Mouse (Mus musculus): Measurements from ENCODE around the gene Fam83g. TPM values are rescaled to one million over a fixed set of nuclear protein-coding genes. Genes with fewer than 3 reads are reported as not detected.

The Fam83g gene
- total RNA-seq, 2 experiments from 2014 or later = not detected

DNA sequence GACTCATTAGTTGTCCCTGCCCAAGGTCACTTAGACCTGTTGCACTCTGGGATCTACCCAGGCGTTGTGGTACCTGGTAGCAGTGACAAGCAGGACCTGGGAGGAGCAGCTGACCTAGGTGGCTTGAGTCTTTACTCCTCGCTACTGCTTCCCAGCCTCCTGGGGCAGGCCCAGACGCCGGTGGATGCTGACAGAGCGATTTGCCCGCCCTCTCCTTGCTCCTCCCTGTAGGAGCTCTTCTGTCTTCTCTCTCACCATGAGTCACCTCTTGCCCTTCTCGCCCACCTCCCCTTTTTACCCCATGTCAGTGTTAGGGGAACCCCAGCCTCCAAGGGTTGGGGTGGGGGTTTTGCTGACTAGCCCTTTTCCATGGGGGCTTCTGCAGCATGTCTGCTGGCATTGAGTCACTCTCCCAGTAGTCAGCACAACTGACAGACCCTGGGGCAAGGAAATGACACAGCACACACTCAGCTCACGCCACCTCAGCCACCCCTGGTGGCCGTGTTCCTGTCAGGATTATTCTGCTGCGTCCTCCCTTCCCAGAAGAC lies 3.1 kb downstream of the Fam83g start:
- no peak overlapping the region for H3K27ac ChIP-seq
- TF ChIP-seq CTCF (conservative IDR thresholded peaks at IDR 0.05) = no peak
- H3K4me3 ChIP-seq = no peak overlapping the region
- DNase-seq (ENCODE audit: low spot score in 2 of 2) = no peak

DNA sequence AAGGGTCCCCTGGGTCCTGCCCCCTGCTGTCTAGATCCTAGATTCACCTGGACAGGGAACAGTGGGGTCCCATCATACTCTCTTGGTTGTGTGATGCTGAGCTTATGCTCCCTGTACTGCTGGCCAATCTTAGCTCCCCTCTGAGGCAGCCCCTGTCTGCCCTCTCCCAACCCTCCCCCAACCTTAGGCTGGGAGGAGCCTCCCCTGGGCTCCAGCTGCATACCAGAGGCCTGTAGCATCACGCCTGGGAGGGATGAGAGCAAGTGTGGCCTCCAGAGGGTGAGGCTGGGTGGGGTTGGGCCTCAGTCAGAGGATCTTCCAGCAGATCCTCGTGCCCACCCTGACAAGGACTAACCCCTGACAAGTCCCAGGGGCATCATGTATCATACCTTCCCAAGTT lies 3.7 kb downstream of the Fam83g start:
- no peak for DNase-seq (ENCODE audit: low spot score in 2 of 2)
- TF ChIP-seq CTCF (conservative IDR thresholded peaks at IDR 0.05) = no peak
- no peak overlapping the region for H3K4me3 ChIP-seq
- no peak overlapping the region for H3K27ac ChIP-seq

DNA sequence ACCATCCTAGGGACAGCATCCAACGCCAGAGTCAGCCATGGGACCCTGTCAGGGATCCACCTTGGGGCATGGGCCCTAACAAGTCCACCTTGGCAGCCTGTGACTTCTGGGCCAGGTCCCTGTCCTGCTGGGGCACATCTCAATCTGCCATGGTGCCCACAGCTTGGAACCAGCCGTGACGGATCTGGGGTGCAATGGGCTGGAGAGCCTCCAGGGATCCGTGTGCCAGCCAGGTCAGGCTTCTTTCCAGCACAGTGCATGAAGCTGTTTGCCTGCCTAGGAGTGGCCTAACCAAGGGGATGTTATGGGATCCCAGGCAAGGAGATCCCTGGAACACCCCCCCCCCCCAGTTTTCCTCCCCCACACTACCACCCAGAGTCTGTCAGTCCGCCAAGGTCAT lies 9.1 kb downstream of the Fam83g start:
- no peak for TF ChIP-seq CTCF (conservative IDR thresholded peaks at IDR 0.05)
- Histone ChIP-seq H3K4me3 (no peak overlapping the region), H3K27ac (no peak overlapping the region)
- DNase-seq (ENCODE audit: low spot score in 2 of 2) = no peak

GRCm38 (mm10) chr11:61698852-61699251 lies 15.0 kb downstream of the Fam83g start:
- Histone ChIP-seq H3K27ac (no peak overlapping the region), H3K4me3 (no peak overlapping the region)
- no peak for DNase-seq (ENCODE audit: low spot score in 2 of 2)
- TF ChIP-seq CTCF (conservative IDR thresholded peaks at IDR 0.05) = no peak

GRCm38 (mm10) chr11:61699460-61699859 lies 15.6 kb downstream of the Fam83g start:
- Histone ChIP-seq H3K27ac (no peak overlapping the region), H3K4me3 (no peak overlapping the region)
- no peak for DNase-seq (ENCODE audit: low spot score in 2 of 2)
- TF ChIP-seq CTCF (conservative IDR thresholded peaks at IDR 0.05) = no peak

- Histone ChIP-seq H3K27ac (no peak overlapping the region), H3K4me3 (no peak overlapping the region)
- DNase-seq (ENCODE audit: low spot score in 2 of 2) = no peak
- no peak for TF ChIP-seq CTCF (conservative IDR thresholded peaks at IDR 0.05)
Measured at GRCm38 (mm10) chr11:61699933-61700332, 16.0 kb downstream of the Fam83g start.

- DNase-seq (ENCODE audit: low spot score in 2 of 2) = no peak
- H3K27ac ChIP-seq = no peak overlapping the region
- no peak overlapping the region for H3K4me3 ChIP-seq
- no peak for TF ChIP-seq CTCF (conservative IDR thresholded peaks at IDR 0.05)
Measured at GRCm38 (mm10) chr11:61701696-61702095, 17.8 kb downstream of the Fam83g start.

- no peak for DNase-seq (ENCODE audit: low spot score in 2 of 2)
- no peak for TF ChIP-seq CTCF (conservative IDR thresholded peaks at IDR 0.05)
Measured at GRCm38 (mm10) chr11:61702494-61702893, 18.6 kb downstream of the Fam83g start.

GRCm38 (mm10) chr11:61705581-61705980 lies 21.7 kb downstream of the Fam83g start:
- no peak for TF ChIP-seq CTCF (conservative IDR thresholded peaks at IDR 0.05)
- no peak overlapping the region for H3K4me3 ChIP-seq
- no peak for DNase-seq (ENCODE audit: low spot score in 2 of 2)
- no peak overlapping the region for H3K27ac ChIP-seq

More at GRCm38 (mm10) chr11:61702494-61702893, 18.6 kb downstream of the Fam83g start:
- H3K4me3 ChIP-seq = no peak overlapping the region
- H3K27ac ChIP-seq = no peak overlapping the region

DNA sequence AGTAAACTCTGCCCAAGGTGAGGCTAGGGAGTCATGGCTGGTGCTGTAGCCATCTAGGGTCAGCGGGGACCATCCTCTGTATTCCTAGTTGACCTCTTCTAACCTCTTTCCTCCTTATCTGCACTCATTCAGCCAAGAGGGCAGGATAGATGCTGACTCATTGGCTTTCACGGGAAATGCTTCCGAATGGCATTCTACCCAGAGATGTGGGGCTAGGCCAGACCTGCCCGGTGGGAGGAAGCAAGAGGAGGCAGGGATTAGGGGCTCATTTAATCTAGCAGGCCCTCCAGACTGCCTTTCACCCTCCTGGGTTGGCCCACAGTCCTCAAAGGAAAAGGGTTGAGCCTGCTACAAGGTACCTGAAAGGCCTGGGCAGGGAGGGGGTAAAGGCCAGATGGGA lies 22.3 kb downstream of the Fam83g start:
- no peak for TF ChIP-seq CTCF (conservative IDR thresholded peaks at IDR 0.05)
- no peak overlapping the region for H3K4me3 ChIP-seq
- DNase-seq (ENCODE audit: low spot score in 2 of 2) = no peak
- no peak overlapping the region for H3K27ac ChIP-seq

- TF ChIP-seq CTCF (conservative IDR thresholded peaks at IDR 0.05) = no peak
- no peak overlapping the region for H3K27ac ChIP-seq
- H3K4me3 ChIP-seq = no peak overlapping the region
- DNase-seq (ENCODE audit: low spot score in 2 of 2) = no peak
Measured at GRCm38 (mm10) chr11:61708928-61709327, 25.0 kb downstream of the Fam83g start.

DNA sequence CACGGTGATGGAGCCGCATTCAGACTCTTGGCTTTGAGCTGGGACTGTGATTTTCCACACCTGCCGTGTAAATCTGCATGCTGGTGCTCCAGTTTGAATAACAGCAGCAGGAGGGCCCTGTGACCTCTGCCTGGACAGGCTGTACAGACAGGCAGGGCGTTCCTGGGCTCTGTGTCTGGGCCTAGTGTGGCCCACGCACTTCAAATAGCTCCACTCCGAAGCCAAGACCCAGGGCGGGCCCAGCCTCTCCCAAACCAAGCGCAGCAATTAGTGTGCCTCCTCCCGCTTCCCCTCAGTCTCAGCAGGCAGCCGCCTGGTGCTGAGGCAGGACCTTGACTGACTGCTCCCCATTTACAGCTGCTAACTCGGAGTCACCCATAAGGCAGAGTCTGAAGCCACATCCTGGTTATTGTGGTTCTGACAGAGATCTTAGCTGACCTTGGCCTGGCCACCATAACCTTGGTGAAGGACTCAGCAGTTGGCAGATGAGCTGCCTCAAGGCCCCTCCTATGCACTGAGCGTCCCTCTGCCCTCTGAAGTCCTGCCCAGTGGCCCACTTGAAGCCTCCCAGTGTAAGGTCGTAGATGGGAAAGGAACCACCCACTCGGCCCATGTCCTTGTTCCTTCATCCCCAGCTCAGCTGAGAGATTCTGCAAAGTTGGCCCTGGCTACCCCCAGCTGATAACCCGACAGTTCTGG lies 29.4 kb downstream of the Fam83g start:
- no peak for TF ChIP-seq CTCF (conservative IDR thresholded peaks at IDR 0.05)
- Histone ChIP-seq H3K27ac (no peak overlapping the region), H3K4me3 (no peak overlapping the region)

GRCm38 (mm10) chr11:61714346-61715117 lies 30.6 kb downstream of the Fam83g start:
- TF ChIP-seq CTCF (conservative IDR thresholded peaks at IDR 0.05) = peak; percentile 95
- Histone ChIP-seq H3K4me3 (no peak overlapping the region; the same call in 1 of the 2 replicates), H3K27ac (0 out of 2 replicates have a peak overlapping the region, but pooled peaks have one; percentile 18)
- DNase-seq (ENCODE audit: low spot score in 2 of 2) = peak; percentile 79 to 84

More for the DNA sequence above, 29.4 kb downstream of the Fam83g start:
- no peak for DNase-seq (ENCODE audit: low spot score in 2 of 2)
